Mouse (Mus musculus): ENCODE results near the gene Susd1.
A peak's percentile ranks its signal among the peaks of the same experiment; 100 is the strongest.
"Not testable (repeated sequence)": the region's sequence is repeated elsewhere in the genome, so short reads cannot be mapped to it uniquely, and the experiment has no call there.

Gene Susd1

DNA sequence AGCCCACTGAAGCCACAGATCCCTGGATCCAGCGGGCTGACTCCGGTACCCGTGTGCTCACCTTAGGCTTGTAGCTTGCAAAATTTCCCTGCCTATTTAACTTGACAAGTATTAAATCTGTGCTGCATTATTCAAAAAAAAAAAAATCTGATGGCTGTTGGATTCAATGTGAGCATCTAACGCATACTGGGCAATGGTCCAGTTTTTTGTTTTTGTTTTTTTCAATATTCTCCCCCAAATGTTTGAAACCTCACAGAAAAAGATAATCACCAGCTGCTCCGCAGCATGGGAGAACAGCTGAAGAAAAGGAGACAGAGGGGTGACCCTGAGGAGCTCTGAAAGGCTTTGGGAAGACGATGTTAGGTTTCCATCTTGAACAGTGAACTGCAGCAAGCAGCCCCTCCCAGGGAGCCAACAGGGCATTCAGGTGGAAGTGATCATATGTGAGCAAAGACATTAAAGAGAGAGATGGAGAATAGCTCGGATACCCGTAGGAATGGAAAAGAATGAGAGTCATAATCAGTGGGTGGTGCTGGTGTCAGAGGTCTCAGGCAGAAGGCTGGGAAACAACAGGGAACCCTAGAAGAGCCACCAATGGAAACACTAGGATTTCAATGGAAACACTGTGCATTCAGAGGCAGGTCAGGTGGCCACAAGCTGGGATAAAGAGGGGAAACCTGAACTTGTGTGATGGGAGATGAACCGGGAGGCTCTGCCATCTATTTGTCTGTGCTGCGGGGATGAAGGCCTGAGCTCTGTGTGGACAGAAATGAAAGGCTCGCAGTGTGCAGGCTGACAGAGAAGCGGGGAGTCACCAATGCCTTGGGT, 117.0 kb downstream of the Susd1 start:
- peak; percentile 11 for DNase-seq (ENCODE audit: low spot score)

GRCm38 (mm10) chr4:59319136-59319941, 119.1 kb downstream of the Susd1 start:
- DNase-seq (ENCODE audit: low spot score), result no peak

DNA sequence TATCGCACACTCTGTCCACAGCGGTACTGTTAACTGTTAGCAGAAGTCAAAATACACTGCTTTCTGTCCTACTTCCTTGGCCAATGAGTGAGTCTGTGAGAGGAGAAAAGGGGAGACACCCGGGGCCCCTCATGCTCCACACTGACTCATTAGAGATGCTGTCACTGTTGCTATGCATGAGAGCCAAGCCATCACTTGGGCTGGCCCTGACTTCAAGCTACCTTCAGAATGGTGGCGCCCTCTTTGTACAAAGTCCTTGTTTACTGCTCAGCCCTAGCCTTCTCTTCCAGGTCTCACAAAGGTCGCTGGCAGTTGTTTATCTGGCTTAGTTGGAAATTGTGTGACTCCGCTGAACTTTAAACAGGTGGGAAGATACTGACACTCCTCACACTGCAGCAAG, 119.8 kb downstream of the Susd1 start:
- no peak for DNase-seq (ENCODE audit: low spot score)

DNA sequence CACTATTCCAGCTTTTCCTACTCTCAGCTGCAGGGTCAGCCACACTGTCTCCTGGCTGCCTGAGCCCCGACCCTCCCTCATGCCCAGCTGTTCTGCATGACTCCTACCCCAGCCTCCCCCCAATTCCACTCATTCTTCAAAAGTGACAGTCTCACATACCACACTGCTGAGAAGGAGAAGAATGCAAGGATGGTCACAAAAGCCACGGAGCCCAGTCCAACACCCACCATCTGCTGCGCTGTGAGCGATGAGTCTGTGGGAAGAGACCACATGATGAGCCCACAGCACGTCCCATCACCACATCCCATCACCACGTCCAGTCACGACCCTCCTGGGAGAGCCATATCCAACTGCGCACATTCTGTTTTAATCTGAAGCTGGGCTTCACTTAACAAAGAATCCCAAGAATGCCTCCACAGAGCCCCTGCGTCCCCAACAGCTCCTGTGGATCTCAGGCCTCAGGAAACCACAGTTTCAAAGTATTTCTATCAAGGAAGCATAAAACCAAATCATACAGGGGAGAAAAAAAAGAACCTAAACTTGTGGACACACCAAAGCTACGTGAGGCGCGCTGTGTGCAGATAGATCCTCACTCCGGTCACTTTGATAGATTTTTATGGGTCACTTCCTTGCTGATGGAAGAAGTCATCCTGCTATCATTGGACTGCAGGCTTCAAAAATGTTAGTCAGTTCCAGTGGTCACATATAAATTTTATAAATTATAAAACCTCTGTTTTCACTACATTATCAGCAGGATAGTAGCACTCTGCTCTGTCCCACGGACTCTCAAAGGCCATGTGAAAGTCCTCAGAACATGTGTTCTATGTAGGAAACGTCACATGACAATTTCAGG, 122.7 kb downstream of the Susd1 start:
- peak; percentile 35 for DNase-seq (ENCODE audit: low spot score)

DNA sequence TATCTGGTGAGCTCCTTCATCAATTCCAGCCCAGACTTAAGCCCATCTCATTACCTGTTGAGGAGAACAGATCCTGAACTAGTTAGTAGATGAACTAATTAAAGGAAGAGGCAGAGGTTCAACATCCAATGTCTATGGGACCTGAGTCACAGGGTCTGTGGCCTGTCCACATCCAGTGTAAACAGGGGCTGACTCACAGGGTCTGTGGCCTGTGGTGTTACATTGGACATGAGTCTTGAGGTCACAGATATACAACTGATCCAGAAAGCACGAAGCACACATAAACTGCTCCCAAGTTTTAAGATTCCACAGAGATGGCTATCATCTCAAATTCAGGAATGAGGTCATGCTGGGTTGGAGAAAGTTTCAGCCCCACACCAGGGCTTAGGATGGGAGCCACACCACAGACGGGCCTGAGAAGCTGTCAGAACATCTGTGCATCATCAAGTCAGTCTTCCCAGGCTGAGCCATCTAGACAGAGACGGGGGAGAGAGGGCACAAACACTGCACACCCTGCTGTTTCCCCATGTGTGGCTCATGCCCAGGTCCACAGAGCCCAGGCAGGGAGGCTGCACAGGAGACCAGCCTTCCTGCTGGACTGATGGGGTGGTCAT, 123.4 kb downstream of the Susd1 start:
- DNase-seq (ENCODE audit: low spot score), result no peak

GRCm38 (mm10) chr4:59312945-59313344, 125.5 kb downstream of the Susd1 start:
- no peak for DNase-seq (ENCODE audit: low spot score)

DNA sequence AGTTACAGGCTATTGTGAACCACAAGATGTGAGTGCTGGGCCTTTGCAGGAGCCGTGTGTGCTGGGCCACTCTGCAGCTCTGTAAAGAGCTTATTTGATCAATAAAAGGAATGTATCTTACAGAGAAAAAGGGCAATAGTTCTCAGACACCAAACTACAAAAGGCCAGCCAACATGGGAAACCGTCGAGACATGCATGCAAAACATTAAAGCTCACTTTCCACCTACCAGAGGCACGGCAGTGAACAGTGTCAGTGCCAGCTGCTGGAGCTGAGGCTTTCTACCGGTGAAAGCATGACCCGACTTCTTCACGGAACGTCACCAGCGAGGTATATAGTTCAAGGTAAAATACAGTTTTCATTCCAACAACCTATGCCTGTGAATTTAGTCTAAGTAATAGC, 127.8 kb downstream of the Susd1 start:
- DNase-seq (ENCODE audit: low spot score), result no peak

DNA sequence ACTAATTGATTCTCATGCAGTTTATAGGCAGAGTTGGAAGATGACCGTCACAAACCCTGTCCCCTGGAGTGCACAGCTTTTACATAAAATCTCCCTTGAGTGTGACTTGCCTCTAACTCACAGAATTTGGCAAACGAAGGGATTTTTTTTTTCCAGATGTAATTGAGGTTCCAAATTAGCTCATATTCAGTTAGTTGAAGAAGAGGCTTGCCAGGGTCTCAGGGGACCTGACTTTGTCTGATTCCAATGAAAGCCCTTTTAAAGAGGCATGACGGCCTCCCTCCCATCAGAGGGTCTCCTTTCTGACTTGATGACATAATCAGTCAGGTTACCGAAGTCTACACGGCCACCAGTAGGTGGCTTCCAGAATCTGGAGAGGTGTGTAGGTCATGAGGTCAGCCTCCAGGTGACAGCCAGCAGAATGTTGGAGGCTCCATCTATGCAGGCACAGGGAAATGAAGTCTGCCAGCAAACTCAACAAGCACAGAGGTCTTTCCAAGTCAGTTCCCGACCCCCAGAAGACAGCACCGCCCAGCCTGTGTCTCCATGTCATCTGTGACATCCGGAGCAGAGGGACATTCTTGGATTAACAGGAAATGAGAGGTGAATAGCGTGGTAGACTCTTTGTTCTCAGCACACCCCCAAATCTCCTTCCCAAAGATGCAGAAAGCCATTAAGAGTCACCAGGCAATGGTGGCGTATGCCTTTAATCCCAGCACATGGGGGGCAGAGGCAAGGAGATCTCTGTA, 130.4 kb downstream of the Susd1 start:
- DNase-seq (ENCODE audit: low spot score), result no peak

DNA sequence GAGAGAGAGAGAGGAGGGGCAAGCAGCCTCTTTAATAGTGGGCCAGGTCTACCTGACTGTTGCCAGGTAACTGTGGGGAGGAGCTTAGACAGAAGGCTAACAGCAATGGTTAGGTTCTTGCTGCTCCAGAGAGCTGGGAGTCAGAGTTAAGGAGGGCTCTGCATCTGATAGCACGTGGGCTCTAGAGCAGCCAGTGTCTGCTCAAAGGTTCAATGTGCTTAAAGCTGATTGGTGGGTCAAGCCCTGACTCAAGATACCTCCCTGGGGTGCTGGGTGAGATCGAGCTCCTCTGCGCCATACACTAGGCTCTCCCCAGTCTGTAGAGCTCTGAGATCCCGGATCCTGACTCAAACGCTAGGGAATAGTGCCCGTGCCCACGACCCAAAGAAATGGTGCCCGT, 136.0 kb downstream of the Susd1 start:
- no peak for DNase-seq (ENCODE audit: low spot score)

GRCm38 (mm10) chr4:59301025-59301815, 137.2 kb downstream of the Susd1 start:
- no peak for DNase-seq (ENCODE audit: low spot score)

DNA sequence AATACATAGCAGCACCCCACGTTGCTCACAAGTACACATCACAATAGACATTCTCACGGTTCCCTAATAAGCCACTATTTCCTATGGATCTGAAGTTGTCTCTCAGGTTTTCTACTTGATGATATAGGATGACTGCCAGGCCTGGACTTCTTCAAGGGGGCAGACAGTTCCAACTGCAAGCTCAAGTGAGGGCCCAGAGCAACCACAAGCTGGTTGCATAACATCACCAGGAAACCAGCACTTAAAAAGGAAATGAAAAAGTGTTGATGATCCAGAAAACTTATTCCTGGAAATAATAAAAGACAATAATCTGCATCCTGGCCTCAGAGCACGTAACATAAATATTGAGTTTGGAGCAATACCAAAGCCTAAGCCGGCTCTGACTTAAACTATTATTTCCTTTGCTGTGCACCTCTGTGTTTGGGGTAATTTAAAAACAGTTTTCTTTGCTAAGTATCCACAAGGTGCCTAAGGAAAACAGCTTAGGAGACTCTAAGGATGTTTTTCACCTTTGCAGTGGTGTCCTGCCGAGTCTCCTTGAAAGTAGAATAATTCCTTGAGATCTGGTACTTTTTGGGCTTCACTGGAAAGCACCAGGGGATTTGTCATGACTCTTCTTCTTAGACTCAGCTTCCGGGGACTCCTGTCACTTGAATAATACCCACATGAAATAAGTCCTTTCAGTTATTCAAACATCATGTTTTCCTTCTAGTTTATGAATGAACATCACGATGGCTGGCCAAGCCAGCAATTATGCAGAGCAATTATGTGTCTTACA, 139.5 kb downstream of the Susd1 start:
- no peak for DNase-seq (ENCODE audit: low spot score)

DNA sequence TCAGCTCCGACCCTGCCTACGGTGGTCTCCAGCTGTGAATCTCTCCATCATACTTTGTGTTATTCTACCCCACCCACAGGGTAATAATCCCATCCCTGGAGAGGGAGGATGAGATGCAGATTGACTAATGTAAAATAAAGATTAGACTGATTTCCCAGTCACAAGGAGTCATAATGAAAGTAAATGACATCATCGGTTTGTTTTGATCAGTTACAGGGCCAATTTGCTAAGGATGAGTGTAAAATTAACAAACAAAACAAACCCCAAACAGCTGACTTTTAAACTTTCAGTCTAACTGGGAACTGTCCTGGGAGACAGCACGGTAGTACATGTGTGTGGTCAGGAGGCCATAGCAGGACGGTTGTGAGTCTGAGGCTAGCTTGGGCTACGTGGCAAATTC, 143.3 kb downstream of the Susd1 start:
- DNase-seq (ENCODE audit: low spot score), result no peak

- DNase-seq (ENCODE audit: low spot score), result no peak
Measured at GRCm38 (mm10) chr4:59294661-59295060, 143.8 kb downstream of the Susd1 start.

DNA sequence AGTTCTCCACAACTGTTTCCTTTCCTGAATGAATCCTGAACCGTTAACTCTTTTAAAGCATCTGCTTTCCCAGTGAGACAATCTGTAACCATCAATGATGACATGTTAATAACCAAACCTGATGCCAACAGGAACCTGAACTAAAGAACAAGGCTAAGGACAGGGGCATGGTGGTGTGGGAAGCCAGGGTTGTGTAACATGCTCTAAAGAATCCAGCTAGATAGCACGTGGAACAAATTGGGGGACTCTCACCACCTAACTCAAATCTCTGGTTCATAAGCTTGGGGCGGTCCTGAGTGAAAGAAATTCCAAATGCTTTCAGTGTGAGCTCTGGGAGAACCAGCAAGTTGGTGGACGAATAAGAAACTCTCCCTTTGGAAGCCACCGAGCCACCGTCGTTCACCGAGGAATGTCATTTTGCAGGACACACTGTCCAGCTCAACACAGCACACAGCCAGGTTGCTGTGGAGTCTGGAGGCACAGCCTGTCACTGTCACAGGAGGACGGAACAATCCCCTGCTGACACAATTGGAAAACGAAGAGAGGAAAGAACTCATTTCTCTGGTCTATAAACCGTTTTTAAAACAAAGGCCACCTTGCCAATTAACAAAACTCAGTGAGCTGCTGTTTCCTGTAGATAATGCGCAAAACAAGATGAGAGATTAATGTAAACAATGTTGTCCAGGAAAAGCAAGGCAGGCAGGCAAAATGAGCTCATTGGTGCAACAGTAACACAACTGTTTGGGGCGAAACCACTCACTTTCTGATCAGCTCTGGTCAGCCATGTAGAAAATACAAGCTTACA, 146.3 kb downstream of the Susd1 start:
- no peak for DNase-seq (ENCODE audit: low spot score)

DNA sequence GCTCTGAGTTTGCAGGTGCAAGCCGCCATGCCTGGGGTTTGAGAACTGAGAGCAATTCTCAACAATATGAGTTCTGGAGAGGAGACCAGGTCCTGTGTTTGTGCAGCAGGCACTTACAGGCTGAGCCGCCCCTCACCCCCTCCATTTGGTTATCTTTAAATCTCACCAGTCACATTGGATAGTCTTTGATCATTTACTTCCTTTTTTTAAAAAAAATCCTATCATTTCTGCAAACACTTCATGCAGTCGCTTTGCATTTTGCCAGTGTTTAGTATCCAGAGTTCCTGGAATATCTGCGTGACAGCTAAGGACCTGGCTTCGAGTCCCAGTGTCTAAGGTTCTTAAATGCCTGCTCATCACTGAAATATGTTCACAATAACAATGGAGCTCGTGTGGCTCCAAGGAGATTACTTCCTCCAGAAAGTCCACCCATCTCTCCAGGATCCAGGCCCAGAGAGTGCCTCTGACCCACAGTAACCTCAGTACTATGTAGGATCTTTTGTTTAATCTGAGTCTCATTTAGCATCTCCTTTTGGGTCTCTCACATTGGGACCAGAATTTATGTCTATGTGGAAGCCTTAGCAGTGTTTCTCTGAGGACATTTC, 147.4 kb downstream of the Susd1 start:
- DNase-seq (ENCODE audit: low spot score), result no peak

DNA sequence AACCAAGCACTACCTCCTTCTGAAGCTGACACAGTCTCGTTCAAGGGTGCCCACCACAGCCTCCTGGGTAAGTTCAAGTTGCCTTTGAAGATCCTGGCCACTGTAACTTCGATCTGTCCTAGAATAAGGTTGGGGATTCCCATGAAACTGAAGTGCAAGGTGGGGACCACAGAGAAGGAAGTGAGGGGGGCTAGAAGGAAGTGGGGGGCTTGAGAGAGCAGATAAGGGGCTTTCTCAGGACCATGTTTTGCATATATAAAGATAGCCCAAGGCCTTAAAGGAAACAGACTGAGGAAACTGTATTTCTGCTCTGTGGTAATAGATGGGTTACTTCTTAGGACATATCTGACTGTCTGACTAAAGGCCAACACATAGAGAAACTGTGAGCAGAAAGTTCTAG, 151.3 kb downstream of the Susd1 start:
- no peak for DNase-seq (ENCODE audit: low spot score)

DNA sequence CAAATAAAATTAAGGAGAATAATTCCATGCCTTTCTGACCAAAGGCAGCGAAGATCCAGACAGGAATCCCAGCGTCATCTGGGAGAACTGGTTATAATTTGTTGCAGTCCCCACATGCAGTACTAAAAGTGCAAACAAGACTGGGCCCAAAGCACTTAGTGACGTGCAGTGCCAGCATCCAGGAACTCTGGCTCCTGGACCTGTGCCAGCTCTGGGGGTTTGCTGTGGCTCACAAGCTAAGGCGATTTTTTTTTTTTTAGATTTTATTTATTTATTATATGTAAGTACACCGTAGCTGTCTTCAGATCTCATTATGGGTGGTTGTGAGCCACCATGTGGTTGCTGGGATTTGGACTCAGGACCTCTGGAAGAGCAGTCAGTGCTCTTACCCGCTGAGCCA, 152.1 kb downstream of the Susd1 start:
- not testable (repeated sequence) for DNase-seq (ENCODE audit: low spot score)

All from embryo, embryonic 10 days (tissue).